Mouse (Mus musculus) megakaryocyte, embryonic 14.5 days (primary cell): ENCODE measurements around the gene Piwil1. TPM values are rescaled to one million over a fixed set of nuclear protein-coding genes. Genes with fewer than 3 reads are reported as not detected.

ENCODE experiments used
- H3K27me3 ChIP-seq: replicated peaks from 2 replicates; pipeline ENCODE3; 2012; ENCODE audit warnings: inconsistent platforms
- H3K36me3 ChIP-seq: replicated peaks from 2 replicates; pipeline ENCODE3; 2012; ENCODE audit warnings: low read length, inconsistent platforms, mixed read lengths
- H3K4me1 ChIP-seq: 2 replicates; pipeline ENCODE4 v1.6.1; 2012; ENCODE audit warnings: inconsistent platforms
- H3K4me3 ChIP-seq: replicated peaks from 2 replicates; pipeline ENCODE3; 2012; ENCODE audit warnings: moderate library complexity, mild to moderate bottlenecking, inconsistent platforms
- H3K9me3 ChIP-seq: 2 replicates; pipeline ENCODE4 v1.6.1; 2012; ENCODE audit warnings: inconsistent platforms
- FLI1 ChIP-seq: IDR thresholded peaks from 2 replicates; pipeline ENCODE4 v1.6.1; 2012; ENCODE audit warnings: low read length, inconsistent platforms, mixed read lengths
- GATA1 ChIP-seq: IDR thresholded peaks from 3 replicates; pipeline ENCODE4 v1.6.1; 2012; ENCODE audit warnings: mixed read lengths, low read length, inconsistent platforms, borderline replicate concordance
- polyA plus RNA-seq: library from polyadenylated mRNA; stranded (reverse); fragments of >175 nt; gene quantifications from 2 replicates; pipeline ENCODE4 v1.2.3, GENCODE M21; 2012; ENCODE audit warnings: low replicate concordance; ENCODE audit not compliant: insufficient read depth

The Piwil1 gene
- polyA plus RNA-seq = not detected in 2 replicates

DNA sequence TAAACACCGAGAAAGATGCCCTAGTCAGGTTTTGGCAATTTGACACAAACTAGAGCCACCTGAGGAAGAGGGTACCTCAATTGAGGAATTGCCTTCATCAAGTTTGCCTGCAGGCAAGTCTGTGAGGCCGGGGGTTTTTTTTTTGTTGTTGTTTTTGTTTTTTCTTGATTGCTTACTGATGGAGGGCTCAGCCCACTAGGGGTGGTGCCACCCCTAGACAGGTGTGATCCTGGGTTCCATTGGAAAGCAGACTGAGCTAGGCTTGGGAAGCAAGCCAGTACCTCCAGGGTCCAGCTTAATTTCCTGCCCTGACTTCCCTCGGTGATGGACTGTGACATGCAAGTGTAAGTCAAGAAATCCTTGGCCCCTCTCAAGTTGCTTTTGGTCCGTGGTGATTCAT, at the start of gene Piwil1:
TSS of gene Piwil1 (plus strand) at position 301 of the 400 bp plus-strand sequence.
- Histone ChIP-seq H3K36me3 (no peaks in the 10 kb centered on the region), H3K4me1 (no peaks in the 10 kb centered on the region), H3K4me3 (no peak within 1 kb of the TSS), H3K9me3 (peaks cover 77% of the 10 kb centered on the region), H3K27me3 (no peaks in the 10 kb centered on the region)
- no peak for TF ChIP-seq GATA1
- no peak for TF ChIP-seq FLI1

DNA sequence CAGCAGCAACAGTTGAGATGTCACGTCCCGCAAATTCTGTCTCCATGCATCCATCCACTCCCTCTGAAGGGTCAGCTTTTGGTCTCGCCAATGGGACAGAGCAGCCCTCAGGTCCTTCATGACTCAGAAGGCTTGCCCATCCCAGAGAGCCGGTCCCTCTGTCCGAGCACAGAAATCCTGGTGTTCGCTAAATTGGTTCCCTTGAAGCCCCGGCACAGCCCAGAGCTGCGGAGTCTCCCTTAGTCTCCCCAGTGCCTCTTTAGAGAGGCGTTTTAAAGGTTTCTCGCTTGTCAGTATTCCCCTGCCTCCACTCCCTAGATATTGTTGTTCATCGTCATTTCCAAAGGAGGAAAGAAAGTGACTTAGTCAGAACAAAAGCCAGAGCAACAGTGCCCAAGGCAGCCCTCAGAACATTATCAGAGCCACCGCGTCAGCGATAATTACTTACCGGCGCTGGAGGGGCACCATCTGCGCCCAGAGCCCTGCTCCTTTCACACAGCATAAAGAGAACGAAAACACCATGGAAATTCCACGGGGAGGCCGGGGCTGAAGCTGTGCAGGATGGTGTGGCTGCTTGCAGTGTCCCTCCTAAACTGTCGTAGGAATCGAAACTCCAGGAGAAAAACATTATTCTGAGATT, 45.7 kb upstream of the Piwil1 start:
- no peaks in the 10 kb centered on the region for H3K4me1 ChIP-seq
- H3K36me3 ChIP-seq = no peaks in the 10 kb centered on the region
- H3K4me3 ChIP-seq = no peak overlapping the region
- TF ChIP-seq GATA1 (no peak), FLI1 (no peak)
- H3K9me3 ChIP-seq = peaks cover 86% of the 10 kb centered on the region
- no peaks in the 10 kb centered on the region for H3K27me3 ChIP-seq

DNA sequence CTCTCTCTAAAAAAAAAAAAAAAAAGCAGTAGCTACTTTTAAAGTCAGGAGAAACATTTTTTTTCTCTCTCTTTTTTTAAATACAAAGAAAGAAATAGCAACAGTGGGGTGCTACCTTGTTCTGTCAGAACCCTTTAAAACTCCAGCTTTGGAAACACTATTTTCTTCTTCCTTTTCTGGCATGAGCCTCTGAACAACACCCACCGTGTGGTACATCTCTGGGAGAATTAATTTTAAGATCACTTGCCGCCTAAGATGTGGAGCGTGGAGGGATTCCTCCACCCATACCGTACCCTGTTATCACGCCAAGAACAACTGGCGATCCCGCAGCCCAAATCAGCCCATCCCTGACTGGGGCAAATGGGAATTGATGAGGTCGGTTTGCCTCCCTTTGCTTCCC, 42.2 kb upstream of the Piwil1 start:
- Histone ChIP-seq H3K4me1 (no peaks in the 10 kb centered on the region), H3K27me3 (no peaks in the 10 kb centered on the region), H3K4me3 (no peak overlapping the region), H3K36me3 (no peaks in the 10 kb centered on the region), H3K9me3 (peaks cover 74% of the 10 kb centered on the region)
- TF ChIP-seq GATA1 = no peak
- TF ChIP-seq FLI1 = no peak

DNA sequence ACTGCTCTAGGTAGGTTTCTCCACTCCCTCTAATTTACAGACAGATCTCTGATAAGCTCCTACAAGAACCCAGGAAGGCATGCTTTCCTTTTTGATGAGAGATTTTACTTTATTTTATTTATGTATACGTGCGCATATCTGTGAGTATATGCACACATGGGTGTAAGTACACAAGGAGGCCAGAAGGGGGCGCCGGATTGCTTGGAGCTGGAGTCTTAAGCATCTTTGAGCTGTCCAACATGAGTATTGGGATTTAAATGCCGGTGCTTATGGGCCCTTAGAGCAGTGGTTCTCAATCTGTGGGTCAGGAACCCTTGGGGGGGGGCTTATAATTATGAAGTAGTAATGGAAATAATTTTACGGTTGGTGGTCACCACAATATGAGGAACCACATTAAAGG, 39.4 kb upstream of the Piwil1 start:
- no peaks in the 10 kb centered on the region for H3K4me1 ChIP-seq
- no peaks in the 10 kb centered on the region for H3K27me3 ChIP-seq
- no peak overlapping the region for H3K4me3 ChIP-seq
- TF ChIP-seq FLI1 (no peak), GATA1 (no peak)
- H3K36me3 ChIP-seq = no peaks in the 10 kb centered on the region
- H3K9me3 ChIP-seq = peaks cover 67% of the 10 kb centered on the region

DNA sequence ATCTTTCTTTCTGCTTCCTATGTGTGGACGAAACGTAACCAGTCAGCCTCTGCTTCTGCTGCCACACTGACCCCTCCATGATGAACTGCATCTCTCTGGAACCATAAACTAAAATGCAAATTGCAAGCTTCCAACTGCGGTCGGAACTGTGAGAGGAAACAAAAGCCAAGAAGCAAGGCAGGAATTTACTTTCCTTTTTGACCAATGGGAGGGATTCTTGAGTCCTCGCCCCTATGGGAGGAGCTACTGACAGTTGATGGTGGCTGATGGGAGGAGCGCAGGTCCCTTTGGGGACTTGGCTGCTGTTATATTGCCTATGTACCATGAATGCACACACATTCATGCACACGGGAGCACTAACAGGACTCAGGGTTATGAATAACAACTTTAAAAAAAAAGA, 38.3 kb upstream of the Piwil1 start:
- Histone ChIP-seq H3K4me1 (no peaks in the 10 kb centered on the region), H3K27me3 (no peaks in the 10 kb centered on the region), H3K36me3 (no peaks in the 10 kb centered on the region), H3K9me3 (peaks cover 67% of the 10 kb centered on the region), H3K4me3 (no peak overlapping the region)
- TF ChIP-seq FLI1 (no peak), GATA1 (no peak)

DNA sequence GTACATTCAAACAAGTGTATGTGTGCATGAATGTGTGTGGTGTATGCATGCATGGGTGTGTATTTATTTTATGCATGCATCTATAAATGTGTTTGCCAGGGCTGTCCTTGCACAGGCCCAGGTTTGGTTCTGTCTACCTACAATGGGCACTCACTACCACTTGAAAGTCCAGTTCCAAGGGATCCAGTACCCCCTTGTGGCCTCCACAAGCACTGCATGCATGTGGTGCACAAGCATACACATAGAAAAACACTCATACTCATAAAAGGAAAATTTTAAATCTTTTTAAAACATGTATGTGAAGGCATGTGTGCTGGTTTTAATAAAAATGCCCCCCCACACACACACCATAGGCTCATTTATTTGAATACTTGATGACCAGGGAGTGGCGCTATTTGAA, 37.3 kb upstream of the Piwil1 start:
- Histone ChIP-seq H3K27me3 (no peaks in the 10 kb centered on the region), H3K4me3 (no peak overlapping the region), H3K36me3 (no peaks in the 10 kb centered on the region), H3K9me3 (peaks cover 68% of the 10 kb centered on the region), H3K4me1 (no peaks in the 10 kb centered on the region)
- TF ChIP-seq GATA1 = no peak

DNA sequence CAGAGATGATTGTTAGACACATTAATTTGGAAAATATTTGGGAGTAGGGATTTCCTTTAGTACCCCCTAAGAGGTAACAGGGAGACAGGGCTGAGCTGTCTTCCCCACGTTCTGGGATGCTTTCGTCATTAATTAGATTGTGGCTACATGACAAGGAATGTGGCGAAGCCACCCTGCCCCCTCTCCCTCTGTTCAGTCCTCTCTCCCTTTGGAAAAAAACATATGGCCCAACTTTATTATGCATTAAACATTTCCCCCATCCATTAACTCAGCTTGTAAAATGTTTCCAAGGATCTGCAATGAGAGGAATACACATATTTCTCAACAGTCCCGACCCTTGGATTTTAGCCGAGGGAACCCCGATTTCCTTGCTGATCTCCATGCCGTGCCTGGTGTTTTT, 35.0 kb upstream of the Piwil1 start:
- Histone ChIP-seq H3K36me3 (no peaks in the 10 kb centered on the region), H3K4me1 (no peaks in the 10 kb centered on the region), H3K27me3 (no peaks in the 10 kb centered on the region), H3K4me3 (no peak overlapping the region), H3K9me3 (peaks cover 72% of the 10 kb centered on the region)
- TF ChIP-seq FLI1 = no peak
- no peak for TF ChIP-seq GATA1

DNA sequence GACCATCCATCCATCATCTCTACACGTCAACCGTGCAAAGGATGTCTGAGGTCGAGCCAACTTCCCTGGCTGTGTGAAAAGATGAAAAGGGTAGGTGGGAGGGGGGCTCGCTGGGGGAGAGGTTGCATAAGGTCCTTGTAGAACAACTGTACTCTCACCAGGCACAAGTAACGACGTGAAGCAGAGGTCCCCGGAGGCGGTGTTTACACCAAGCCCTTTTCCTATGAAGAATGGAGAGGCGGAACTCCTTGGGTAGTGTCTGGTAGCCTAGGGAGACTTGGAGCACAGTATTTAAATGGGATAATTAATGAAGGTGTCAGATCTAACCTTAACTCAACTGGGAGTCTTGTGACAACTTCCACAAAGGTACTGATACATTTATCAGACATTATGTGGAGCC, 28.2 kb upstream of the Piwil1 start:
- peaks cover 72% of the 10 kb centered on the region for H3K9me3 ChIP-seq

DNA sequence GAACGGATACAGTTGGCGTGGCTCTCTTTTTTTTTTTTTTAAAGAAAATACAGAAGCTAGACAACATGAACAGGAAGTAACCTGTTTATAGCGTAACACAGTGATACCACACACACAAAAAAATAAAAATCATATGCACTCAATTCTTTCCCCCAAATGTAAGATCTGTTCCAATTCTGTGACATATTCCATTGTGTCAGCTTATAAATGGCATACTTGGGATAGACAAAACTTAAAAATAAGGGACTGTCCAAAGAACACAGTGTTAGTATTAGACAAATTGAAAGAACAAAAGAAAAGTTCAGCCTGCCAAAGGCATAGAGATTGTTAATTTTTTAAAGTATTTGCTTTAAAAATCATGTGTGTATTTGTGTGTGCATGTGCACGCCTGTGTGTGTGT, 25.0 kb upstream of the Piwil1 start:
- peaks cover 53% of the 10 kb centered on the region for H3K9me3 ChIP-seq
- H3K4me1 ChIP-seq = no peaks in the 10 kb centered on the region
- H3K36me3 ChIP-seq = no peaks in the 10 kb centered on the region
- TF ChIP-seq FLI1 (no peak), GATA1 (no peak)
- no peak overlapping the region for H3K4me3 ChIP-seq
- no peaks in the 10 kb centered on the region for H3K27me3 ChIP-seq

More for the DNA sequence above, 28.2 kb upstream of the Piwil1 start:
- Histone ChIP-seq H3K36me3 (no peaks in the 10 kb centered on the region), H3K4me1 (no peaks in the 10 kb centered on the region), H3K4me3 (no peak overlapping the region), H3K27me3 (no peaks in the 10 kb centered on the region)
- no peak for TF ChIP-seq FLI1
- no peak for TF ChIP-seq GATA1

DNA sequence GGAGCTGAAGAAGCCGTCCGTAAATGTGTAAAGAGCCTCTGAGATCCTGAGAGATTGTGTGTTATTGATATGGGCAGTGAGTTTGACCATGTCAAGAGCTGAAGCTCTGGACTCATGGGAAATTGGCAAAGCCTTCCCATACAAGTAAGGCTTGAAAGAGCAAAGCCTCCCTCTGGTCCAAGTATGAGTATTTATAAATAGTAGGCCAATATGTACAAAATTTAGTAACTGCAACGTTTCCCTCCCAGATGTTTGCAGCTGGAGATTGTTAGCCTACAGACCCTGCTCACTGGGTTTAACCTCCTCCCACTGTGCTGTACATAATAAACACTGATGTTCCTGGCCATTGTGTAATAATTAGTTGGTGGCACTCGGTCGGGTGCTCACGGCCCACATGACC, 24.5 kb upstream of the Piwil1 start:
- TF ChIP-seq FLI1 (no peak), GATA1 (no peak)
- H3K4me3 ChIP-seq = no peak overlapping the region
- H3K27me3 ChIP-seq = no peaks in the 10 kb centered on the region
- H3K4me1 ChIP-seq = no peaks in the 10 kb centered on the region
- H3K36me3 ChIP-seq = no peaks in the 10 kb centered on the region
- peaks cover 49% of the 10 kb centered on the region for H3K9me3 ChIP-seq

DNA sequence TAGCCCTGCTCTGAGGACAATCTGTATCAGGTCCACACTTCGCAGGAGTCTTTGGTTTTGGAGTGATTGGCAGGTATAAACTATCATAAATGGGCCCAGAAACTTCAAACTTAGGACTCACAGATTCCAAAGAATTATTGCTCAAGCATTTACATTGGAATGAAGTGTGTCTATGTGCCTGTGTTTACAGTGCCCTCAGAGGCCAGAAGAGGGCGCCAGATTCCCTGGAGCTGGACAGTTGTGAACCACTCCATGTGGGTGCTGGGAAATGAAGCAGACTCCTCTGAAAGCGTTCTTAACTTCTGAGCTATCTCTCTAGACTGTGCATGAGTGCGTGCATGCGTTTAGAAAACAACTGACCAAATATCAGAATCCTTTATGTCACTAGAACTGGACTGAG, 20.9 kb upstream of the Piwil1 start:
- TF ChIP-seq FLI1 (no peak), GATA1 (no peak)
- Histone ChIP-seq H3K4me1 (no peaks in the 10 kb centered on the region), H3K4me3 (no peak overlapping the region), H3K36me3 (no peaks in the 10 kb centered on the region), H3K9me3 (peaks cover 55% of the 10 kb centered on the region), H3K27me3 (no peaks in the 10 kb centered on the region)
